Mouse (Mus musculus) naive thymus-derived CD4-positive, alpha-beta T cell, adult 5 months (primary cell): ENCODE data around the gene Ska2. TPM values are rescaled to one million over a fixed set of nuclear protein-coding genes. Genes with fewer than 3 reads are reported as not detected.

Source experiments
- polyA plus RNA-seq: library from polyadenylated mRNA; unstranded; fragments of 100-300 nt; shearing (Covaris generic); gene quantifications from one replicate; pipeline ENCODE4 v1.2.1, GENCODE M21; 2017

The Ska2 gene
- polyA plus RNA-seq: 4.3 TPM

DNA sequence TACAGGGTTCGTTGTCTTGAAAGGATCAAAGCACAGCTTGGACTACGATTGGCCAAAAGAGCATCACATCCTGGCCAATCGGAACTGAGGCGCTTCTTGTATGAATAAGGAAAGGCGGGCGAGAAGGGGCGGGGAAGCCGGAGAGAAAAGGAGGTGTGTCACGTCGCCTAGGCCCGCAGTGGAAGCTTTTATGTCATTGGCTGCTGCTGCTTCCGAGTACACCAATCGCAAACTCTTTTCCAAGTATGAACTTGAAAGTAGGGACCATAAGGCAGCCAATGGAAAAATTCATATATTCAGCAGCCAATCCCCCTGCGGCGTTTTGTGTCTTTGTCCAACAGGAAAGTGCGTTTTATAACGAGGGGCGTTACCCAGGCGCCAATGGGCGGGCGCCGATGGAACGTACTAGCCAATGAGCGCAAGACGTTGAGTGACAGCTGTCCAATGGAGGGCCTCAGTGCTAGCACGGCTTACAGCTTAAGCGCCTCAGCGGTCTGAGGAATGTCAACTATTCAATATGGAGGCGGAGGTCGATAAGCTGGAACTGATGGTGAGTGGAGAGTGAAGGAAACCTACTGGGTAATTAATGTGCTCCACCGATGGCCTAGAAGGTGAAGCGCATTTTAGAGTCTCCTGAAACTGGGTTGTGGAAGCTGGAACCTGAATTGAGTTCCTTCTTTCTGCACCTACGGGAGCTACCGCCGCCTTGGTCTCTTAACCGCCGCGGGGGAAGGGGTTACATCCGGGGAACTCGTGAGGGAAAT, at the start of gene Ska2:
Gene Ska2, plus strand, starts transcription at position 480 of the 764 bp plus-strand sequence.

DNA sequence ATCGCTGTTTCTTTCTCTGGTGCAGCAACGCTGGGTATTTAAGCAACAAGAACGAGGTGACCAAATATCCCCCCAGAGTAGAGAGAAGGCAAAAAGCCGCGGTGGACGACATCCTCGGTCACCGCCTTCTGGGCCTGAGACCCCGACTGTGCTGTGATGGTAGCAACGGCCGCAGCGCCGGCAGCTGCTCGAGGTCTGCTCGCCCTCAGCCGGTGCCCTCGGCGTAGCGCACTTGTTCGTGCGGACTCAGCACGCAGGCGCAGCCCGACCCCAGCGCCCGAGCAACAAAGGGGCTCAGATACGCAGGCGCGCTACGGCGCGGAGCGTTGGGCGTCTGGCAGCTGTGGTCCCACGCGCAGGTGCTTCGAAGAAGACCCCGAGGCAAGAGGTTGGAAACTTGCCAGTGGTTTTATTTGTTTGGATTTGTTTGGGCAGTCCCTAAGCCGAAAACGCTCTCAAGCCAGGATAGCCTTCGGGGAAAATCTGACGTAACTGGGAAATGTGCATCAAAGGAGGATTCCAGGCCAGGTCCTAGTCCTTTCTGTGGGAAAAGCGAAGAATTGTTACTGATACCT, 35.1 kb upstream of the Ska2 start, which contains the start of gene Gdpd1:
Gene Gdpd1, minus strand, starts transcription at position 197 of the 575 bp plus-strand sequence.

DNA sequence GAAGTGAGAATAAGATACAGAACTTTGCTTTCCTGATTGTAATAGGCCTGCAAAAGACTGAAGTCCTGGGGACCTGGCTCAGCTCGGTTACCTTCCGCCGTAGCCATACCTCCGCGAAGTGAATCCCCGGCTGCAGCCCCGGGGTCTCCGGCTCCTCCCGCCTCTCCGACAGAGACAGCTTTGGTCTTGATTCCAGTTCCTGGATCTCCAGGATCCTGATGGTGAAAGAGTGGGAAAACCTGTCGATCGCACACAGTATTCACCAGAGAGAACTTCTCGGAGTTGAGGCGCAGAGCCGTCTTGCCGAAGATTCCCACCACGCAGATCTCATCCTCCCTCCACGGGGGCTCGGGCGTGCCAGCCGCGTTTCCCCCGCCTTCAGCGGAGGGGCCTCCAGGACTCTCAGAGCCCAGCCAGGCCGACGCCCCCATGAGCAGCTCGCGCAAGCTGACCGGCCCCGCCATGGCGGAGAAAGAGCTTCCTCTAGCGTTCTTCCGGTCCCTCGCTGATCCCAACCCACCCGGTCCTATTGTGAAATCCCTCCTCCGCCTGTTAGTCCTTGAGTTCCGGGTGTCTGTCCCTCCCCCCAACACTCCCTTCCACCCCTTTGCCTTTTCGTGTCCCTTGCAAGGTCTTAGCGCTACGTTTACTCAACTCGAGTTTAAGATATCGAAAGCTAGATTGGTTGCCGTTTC, 22.6 kb upstream of the Ska2 start, which contains the start of gene Smg8:
Gene Smg8, minus strand, starts transcription at position 485 of the 695 bp plus-strand sequence.

DNA sequence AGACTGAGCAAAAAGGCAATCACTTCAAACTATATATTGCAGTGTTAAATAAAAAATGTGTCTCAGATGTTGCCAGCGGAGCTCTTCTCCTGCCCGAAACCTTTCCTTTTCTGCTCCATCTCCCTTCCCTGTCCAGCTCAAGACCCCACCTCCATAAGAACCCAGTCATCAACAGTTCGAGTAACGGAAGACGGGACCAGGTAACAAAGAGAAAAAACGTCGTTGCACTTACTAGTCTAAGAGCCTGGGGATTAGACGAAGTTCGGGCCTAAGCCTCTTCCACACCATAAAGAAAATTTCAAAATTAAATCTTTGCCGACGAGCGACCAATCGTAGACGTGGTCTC, 652 bp upstream of the Ska2 start, which contains the start of gene Prr11:
Gene Prr11, minus strand, starts transcription at position 300 of the 346 bp plus-strand sequence.

DNA sequence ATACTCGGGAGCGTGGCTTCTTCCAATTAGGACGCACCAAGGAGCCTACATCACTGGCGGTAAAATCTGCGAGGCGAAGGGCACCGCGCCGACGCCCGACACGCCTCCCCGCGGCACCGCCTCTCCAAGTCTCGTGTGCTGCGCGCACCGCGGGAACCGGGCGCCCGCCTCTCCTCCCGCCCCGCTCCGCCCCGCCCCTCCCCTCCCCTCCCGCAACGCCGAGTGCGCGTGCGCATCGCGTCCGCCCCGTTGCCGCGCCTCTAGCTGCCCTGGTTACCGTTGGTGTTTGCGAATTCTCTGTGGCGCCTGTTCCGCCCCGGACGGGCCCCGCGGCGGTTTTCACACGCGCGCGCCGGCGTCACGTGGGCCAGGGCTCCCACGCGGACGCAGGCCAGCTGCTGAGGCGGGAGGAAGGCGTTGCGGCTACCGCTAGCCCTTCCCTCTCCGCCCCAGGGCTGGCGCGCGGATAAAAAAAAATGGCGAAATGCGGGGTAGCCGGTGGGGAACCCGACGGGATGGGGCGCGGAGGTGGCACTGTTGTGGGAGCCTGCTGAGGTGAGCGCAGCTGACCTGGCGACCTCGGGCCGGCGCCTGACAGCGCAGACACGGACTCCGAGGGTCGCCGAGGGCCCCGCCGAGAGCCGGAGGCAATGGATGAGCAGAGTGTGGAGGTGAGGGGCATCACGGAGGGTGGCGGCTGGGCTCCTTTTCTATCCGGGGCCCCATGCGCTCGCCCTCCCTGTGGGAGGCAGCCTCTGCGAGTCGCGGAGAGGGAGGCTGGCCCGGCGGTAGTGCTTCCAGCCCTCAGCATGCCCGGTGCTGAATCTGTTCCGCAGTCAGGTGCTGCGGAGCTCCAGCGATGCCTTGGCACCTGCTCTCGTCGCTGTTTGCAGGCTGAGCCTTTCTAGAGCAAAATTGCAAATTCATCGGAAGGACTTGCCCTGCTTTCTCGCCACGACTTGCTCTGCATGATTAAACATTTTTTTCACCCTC, 18.1 kb downstream of the Ska2 start, which contains the start of gene Trim37:
Gene Trim37, plus strand, starts transcription at position 254 of the 993 bp plus-strand sequence.

Other genes with a start within 250 kb of the Ska2 start
- gene Ypel2, start 115.5 kb upstream of the Ska2 start, polyA plus RNA-seq: 3.0 TPM
- gene Gdpd1, start 35.2 kb upstream of the Ska2 start, polyA plus RNA-seq: 1.0 TPM
- 17.1 TPM for gene Smg8, start 22.5 kb upstream of the Ska2 start, polyA plus RNA-seq
- not detected for gene Prr11, start 526 bp upstream of the Ska2 start, polyA plus RNA-seq
- gene Trim37, start 17.8 kb downstream of the Ska2 start, polyA plus RNA-seq: 10.5 TPM
- gene Ppm1e, start 249.8 kb downstream of the Ska2 start, polyA plus RNA-seq: not detected